Mouse (Mus musculus): ENCODE results near the gene Tril.

Tril gene

GRCm38 (mm10) chr6:53820486-53820985 lies at the start of gene Tril:
Gene Tril, minus strand, starts transcription at chr6:53820830.
- peak; percentile 46 to 63 for DNase-seq (ENCODE audit: low spot score in 2 of 2)

- no peak for DNase-seq (ENCODE audit: low spot score in 2 of 2)
These were observed 42.4 kb upstream of the Tril start for GRCm38 (mm10) chr6:53863011-53863410.

- no peak for DNase-seq (ENCODE audit: low spot score in 2 of 2)
These were observed 38.5 kb upstream of the Tril start for GRCm38 (mm10) chr6:53859106-53859505.

DNA sequence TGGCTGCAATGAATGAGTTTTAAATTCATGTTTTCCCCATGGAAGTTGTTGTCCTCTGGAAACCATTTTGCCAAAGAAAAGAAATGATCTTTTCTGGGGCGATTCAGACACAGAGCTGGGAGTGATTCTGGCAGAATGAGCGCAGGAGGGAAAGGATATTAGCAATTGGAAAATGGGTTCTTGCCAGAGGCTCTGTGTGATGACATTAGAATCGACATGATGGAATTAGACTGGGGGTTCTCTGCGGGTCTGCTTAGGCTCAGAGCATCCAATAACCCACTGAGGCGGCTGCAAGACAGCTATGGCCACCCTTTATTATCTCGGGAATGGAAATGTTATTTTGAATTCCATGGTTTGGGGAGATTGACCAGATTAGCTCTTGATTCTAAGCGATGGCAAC lies 37.2 kb upstream of the Tril start:
- DNase-seq (ENCODE audit: low spot score in 2 of 2) = no peak

DNA sequence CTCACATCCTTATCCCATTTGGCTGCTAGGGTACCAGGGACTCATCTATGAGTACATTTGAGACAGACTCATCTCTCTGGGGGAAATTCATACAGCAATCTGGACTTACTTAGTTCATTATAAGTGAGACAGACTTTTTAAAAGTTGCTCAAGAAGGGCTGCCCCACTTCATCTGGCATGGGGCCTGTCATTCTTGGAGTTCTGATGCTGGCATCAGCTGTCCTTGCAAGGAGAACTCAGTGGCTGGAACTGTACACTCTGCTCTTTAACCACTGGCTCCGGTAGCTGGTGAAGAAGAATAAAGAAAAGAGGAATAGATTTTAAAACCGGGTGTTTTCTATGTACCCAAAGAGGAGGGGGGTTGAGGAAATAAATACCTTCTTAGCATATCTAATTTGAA lies 36.1 kb upstream of the Tril start:
- DNase-seq (ENCODE audit: low spot score in 2 of 2) = no peak

DNA sequence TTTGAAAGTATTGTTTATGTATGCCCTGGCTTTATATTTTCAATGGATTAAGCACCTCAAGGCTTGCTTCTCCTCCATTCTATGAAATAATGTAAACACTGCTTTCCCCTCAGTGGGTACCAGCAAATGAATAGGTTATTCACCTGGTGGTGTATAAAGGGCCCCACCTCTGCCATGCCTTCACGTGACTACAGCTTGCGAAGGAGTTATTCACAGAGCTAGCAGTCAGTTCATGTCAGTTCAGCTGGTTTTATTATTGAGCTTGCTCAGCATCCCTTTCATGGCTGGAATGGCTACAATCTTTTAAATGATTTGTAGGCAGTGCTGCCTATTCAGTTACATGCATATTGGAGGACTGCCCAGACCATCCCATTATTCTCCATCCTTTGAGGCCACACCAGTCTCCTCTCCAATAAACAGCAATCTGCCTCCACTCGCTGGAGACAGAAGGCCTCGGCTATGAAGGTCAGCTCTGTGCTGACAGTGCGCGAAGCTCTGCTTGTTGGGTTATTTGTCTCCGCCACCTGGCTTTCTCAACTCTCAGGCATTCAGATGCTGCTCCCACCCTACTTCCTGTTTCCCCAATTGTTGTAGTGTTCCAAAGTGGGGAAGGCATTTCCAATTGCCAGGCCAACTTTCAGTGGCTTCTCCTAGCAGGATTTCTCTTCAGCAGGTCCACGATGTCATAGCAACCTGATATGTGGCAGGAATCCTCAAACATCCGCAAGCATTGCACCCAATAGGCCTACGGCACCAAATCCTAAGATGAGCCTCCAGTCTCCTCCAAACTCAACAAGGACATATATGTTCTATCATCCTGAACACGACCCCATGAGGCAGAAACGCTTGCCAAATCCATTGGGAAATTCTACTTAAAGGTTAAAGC lies 34.6 kb upstream of the Tril start:
- peak in 1 of 2 experiments; percentile 17 for DNase-seq (ENCODE audit: low spot score in 2 of 2)

- DNase-seq (ENCODE audit: low spot score in 2 of 2) = no peak
These were observed 33.6 kb upstream of the Tril start for GRCm38 (mm10) chr6:53854226-53854625.

DNA sequence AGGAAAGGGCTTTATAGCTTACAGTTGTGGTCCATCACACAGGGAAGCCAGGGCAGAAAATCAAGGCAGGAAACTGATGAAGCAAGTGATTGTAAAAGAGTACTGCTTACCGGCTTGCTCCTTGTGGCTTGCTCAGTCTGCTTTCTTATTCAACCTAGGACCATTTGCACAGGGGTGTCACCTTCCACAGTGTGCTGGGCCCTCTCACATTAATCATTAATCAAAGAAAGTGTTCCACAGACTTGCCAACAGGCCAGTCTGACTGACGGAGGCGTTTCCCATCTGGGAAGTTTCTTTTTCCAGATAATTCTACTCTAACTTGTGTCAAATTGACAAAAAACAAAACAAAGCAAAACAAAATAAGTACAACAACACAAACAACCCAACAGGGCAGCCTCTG lies 32.9 kb upstream of the Tril start:
- DNase-seq (ENCODE audit: low spot score in 2 of 2) = no peak

GRCm38 (mm10) chr6:53844626-53845025 lies 24.0 kb upstream of the Tril start:
- no peak for DNase-seq (ENCODE audit: low spot score in 2 of 2)

GRCm38 (mm10) chr6:53825213-53825612 lies 4.6 kb upstream of the Tril start:
- no peak for DNase-seq (ENCODE audit: low spot score in 2 of 2)

GRCm38 (mm10) chr6:53821041-53821501 lies 441 bp upstream of the Tril start:
- DNase-seq (ENCODE audit: low spot score in 2 of 2) = peak in 1 of 2 experiments; percentile 23

DNA sequence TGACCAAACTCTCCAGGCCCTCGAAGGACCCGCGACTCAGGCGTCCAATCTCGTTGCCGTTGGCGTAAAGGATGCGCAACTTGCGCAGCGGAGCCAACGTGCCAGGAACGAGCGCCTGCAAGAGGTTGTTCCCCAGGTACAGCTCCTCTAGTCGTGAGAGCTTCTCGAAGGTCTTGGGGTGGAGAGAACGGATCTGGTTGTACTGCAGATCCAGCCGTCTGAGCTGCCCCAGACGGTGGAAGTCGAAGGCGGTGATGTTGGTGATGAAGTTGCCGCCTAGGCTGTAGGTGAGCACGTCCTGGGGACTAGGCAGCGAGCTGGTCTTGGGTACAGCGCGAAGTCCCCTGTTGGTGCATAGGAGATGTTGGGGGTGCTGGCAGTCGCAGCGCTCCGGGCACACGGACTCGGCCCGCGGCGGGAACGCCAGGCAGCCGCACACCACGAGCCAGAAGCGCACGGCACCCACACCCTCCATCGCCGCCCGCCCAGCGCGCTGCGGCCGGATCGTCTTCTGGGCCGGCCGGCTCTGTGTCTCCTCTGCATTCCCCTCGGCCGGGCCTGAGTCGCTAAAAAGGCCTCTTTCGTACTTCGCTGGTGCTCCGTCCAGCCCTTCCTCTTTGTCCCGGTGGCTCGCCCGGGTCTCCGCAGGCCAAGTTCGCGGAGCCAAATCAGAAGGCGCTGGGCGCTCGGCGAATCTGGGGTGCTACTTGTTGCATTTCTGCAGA lies 707 bp downstream of the Tril start:
- DNase-seq (ENCODE audit: low spot score in 2 of 2) = no peak

- DNase-seq (ENCODE audit: low spot score in 2 of 2) = peak in 1 of 2 experiments; percentile 45
These were observed 1.6 kb downstream of the Tril start for GRCm38 (mm10) chr6:53818732-53819661.

DNA sequence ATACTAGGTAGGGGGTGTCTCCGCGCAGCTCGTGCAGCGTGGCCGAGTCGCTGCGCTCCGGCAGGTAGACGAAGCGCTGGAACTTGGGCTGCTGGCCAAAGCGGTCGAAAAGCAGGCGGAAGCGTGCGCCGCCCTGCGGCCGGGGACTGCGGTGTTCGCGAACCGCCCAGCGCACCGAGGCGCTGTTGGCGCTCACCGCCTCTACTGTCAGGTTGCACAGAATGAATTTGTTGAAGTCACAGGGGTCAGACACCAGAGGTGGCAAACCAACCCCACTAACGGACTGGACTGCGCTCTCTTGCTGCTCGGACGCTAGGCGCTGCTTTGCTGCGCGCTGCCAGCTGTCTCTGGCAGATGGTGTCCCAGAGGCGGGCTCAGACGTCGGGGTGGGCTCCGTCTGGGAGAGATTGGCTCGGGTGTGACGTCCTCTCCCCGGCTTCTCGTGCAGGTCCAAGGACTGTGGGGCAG lies 2.3 kb downstream of the Tril start:
- DNase-seq (ENCODE audit: low spot score in 2 of 2) = peak; percentile 39 to 66

DNA sequence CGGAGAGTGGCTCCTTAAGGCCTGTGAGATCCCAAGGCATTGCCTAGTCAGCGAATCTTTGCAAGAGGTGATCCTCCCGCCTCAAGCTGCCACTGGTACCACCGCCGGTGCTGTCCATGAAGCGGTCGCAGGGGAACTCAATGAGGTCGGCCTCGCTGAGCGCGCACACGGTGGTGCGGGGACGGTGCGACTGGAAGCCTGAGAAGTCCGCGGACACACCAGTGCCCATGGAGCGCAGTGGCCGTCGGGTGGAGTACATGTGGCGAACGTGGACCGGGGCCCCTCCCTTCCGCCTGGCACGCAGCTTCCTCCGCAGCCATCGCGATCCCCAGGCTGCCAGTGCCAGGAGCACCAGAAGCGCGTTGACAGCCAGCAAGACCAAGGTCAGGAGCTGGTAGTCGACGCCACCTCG lies 2.9 kb downstream of the Tril start:
- no peak for DNase-seq (ENCODE audit: low spot score in 2 of 2)

- no peak for DNase-seq (ENCODE audit: low spot score in 2 of 2)
These were observed 4.0 kb downstream of the Tril start for GRCm38 (mm10) chr6:53816661-53817060.

GRCm38 (mm10) chr6:53815691-53816090 lies 4.9 kb downstream of the Tril start:
- no peak for DNase-seq (ENCODE audit: low spot score in 2 of 2)

GRCm38 (mm10) chr6:53814214-53814613 lies 6.4 kb downstream of the Tril start:
- no peak for DNase-seq (ENCODE audit: low spot score in 2 of 2)

- no peak for DNase-seq (ENCODE audit: low spot score in 2 of 2)
These were observed 8.4 kb downstream of the Tril start for GRCm38 (mm10) chr6:53812242-53812641.

GRCm38 (mm10) chr6:53808801-53809200 lies 11.8 kb downstream of the Tril start:
- no peak for DNase-seq (ENCODE audit: low spot score in 2 of 2)

DNA sequence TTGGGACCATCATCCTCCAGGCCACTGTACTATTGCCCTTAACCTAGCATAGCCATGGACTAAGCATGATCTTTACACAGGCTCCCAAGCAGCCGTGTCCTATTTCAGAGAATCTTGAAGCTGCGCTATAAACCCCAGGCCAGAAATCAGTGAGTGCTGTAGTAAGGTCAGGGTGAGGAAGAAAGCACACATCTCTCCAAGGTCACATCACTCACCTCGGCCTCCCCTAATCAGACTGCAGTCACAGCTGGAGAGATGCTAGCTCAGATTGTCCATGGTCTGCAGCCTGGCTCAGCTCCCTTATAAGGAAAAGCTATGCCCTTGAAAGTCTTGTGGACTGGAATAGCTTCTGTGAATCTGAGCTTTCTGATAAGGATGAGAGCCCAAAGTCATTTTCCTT lies 13.4 kb downstream of the Tril start:
- no peak for DNase-seq (ENCODE audit: low spot score in 2 of 2)

Measured in frontal cortex, postnatal 10 days (tissue).